Mouse (Mus musculus): ENCODE data around the gene Vrk1.

Vrk1 gene

DNA sequence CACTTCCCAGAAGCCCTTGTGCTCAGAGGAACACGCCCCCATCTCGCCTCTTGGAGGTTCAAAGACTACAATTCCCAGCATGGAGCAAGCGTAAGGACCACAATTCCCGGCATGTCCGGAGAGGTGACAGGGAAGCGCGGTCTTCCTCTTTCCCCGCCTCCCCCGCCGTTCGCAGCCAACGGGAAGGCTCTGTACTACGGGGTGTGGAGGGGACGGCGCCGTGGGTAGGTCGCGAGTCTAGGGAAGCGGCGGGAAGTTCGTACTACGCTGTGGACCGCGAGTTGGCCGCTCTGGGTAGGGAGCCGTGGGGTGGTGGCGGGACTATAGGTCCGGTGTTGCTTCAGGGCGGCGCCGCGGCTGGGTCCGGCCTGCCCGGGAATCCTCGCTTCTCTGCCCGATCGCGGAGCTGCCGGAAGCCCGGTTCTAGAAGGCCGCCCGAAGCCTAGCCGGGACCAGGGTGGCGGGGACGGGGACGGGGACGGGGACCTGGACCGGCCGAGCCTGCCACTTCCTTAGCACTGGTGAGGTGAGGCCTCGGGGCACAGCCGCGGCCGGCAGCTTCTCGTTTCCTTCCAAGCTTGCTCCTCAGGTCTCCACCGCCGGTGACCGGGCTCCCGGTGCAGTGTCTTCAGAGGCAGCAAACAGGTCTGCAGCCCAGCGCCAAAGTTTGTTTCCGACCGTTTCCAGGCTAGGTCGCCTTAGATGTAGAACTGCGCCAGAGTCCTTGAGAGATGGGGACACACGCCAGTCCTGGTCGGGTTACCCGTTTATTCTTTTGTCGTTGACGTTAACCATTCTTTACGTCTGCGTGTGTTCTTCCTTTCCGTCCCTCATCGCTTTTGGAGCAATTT lies at the start of gene Vrk1:
Gene Vrk1 (plus strand): TSS at position 164 of the 851 bp plus-strand sequence.
- peak; percentile 97 to 99 for DNase-seq (ENCODE audit: inconsistent age in 2 of 2, low spot score in 1 of 2)

DNA sequence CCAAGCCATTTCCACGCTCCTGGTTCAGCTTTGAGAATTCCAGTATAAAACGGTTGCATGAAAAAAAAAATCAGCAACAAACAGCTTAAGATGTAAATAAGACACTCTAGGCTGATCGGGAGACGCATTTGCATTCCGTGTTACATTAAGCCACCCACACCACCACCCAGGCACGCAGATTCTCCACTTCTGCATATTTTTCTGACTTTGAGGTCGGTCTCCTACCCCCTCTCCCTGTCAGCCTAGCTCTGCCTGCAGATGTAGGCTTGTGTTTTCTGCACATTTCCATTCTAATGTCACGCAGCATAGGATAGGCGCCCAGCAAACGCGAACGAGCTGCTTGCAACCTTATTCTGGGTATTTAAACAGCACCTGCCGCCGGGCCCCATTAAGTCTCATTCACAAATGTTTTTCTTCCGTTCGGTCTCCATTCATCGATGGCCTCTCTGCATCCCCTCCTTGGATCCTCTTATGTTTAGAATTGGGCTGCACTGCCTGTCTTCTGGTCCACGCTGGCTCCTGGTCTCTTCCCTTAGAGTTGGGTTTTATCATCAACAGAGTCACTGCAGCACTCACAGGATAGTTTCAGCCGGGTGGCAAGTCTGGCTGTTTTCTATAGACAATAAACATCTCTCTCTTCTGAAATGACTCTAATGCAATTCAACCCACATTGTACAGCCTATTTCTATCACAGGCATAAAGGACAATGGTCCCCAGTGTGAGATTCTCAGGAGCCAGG lies 49.3 kb upstream of the Vrk1 start:
- no peak for DNase-seq (ENCODE audit: inconsistent age in 2 of 2, low spot score in 1 of 2)

DNA sequence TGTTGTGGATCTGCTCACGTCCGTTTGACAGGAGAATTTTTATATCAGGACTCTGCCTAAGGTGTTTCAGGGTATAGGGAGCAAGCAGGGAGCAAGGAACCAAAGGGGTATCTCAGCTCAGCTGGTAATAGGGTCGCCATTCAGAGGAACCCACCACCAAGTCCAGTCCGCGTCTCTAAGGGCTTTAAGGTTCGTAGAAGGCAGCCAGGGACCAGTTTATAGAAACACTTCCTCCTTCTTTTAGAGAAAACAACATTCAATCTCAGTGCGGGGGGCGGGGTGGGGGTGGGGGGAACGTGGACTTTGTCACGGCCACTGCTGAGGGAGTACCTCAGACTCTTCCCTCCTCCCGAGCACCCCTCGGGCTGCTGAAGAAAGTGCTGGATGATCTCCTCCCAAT lies 48.4 kb upstream of the Vrk1 start:
- no peak for DNase-seq (ENCODE audit: inconsistent age in 2 of 2, low spot score in 1 of 2)

DNA sequence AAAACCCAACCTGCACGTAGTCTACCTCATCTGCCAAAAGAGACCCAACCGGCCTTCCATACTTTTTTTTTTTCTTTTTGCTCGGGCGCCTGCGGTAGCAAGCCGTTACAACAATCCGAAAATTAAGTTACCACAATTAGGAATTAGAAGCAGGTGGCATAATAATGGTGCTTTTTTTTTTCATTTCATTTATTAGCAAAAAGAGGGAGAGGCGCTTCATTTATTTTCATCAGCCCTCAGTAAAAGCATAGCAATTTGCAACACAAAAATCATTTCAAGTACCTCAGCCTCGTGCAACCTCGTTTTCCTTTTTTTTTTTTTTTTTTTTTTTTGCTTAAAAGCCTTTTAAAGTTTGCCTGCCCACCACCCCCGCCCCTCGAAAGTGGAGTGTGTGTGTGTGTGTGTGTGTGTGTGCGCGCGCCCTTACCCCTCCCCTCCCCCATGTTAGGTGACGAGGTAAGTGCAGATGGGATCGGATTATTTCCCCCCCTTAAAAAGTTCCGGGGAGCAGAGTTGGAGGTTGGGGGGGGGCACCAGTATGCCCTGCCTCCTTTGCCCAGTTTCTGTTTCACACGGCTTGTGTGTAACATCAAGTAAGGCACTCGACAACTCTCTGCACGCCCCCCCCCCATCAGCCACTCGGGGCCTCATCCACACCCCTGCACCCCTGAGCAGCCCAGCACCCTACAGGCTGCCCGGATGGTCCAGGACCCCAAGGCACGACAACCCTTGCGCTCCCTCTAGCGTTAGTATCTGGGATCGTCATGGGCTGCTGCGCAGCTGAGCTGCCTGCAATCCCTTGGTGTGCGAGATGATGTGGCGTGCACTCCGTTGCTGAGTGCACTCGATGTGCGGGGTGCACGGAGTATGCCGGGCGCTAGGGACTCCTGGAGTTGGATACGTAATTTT lies 47.7 kb upstream of the Vrk1 start:
- DNase-seq (ENCODE audit: inconsistent age in 2 of 2, low spot score in 1 of 2), result peak; percentile 89 to 96

DNA sequence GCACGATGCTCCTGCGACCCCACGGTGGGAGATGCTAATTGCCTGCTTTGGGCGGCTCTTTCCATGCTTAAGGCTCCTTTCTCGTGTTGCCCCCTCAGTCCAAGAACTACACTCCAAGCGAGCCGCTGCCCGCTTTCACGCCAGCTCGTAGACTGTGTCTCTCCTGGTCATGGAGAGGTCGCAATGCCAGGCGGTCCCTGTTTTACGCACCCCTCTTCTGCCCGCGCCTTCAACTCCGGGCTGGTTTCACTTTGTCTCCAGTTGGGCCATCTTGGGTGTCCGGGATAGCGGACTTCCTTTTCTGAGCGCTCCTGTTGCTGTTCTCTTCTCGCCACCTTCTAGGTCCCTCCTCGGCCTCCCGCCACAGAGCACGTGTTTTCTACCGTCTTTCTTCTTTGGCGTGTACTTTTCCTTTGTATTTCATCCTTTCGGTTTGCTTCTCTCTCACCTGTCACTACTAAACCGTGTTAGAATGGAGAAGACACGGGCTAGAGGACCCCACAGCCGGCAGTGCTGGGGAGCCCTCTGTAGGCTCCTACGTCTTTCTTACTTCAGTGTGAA lies 46.9 kb upstream of the Vrk1 start:
- DNase-seq (ENCODE audit: inconsistent age in 2 of 2, low spot score in 1 of 2), result no peak

DNA sequence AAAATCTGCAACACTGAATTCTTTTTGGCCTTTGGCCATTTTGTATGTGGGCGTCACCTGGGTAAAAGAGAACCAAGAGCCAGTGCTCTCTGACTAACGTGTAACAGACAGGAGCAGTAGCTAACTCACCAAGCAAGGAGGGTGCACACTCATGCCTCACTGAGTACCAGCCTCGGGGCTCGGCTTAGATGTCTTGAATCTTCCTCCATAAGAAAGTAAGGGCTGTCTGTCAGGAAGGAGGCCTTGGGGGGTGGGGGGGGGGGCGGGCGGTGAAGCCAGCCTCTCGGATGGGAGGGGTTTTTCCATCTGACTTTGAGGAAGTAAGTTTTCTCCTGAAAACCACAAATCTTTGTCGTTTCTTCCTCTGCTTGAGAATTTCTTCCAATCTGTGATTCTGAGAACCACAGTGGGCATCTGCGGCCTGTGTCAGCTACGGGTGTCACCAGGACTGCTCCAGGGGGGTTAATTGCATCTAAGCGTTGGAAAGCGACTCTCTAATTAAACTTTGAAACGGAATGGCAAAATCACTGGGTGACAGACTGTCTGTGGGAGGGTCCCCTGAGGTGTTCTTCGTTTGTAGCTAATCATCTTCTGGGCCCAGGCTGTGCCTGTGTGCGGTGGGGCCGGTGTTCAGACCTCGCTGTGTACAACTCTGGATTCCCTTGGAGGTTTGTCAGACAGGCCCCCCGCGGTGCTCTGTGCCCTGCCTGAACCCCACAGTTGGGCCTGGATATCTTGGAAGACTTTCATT lies 43.0 kb upstream of the Vrk1 start:
- DNase-seq (ENCODE audit: inconsistent age in 2 of 2, low spot score in 1 of 2), result no peak

DNA sequence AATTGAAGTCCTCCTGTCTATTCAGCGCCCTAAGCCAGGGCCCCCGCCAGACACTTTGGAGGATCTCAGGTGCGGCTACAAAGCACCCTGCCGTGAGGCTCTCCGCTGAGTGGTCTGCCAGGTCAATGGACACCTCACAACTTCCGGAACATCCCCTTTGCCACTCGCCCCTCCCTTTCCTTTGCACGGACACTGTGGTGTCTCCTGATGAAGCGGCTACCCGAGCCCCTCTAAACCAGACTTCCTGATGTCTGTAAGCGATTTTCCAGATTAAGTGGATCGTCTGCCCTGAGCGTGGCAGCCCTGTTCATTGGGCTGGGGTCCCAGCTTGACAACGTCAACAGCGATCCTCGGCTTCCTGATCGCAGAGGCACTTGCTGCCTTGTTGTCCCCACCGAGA lies 42.2 kb upstream of the Vrk1 start:
- DNase-seq (ENCODE audit: inconsistent age in 2 of 2, low spot score in 1 of 2), result peak in 1 of 2 experiments; percentile 36

DNA sequence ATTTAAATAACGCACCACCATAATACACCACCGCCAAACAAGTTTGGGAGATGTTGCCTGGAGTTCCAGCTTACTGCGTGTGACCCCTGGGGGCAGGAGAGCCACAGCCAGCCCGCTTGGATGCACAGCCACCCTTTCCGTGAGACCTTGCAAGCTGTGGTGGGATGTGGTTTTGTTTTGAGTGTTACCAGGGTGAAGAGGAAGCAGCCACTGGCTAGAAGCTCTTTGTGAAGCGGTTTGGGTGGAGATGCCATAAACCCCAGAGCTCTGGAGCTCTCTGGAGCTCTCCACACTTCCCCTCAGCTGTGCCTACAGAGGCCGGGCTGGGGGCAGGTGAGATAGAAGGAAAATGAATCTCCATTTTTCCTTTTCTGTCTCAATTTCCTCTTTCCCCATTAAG lies 38.8 kb upstream of the Vrk1 start:
- DNase-seq (ENCODE audit: inconsistent age in 2 of 2, low spot score in 1 of 2), result no peak

DNA sequence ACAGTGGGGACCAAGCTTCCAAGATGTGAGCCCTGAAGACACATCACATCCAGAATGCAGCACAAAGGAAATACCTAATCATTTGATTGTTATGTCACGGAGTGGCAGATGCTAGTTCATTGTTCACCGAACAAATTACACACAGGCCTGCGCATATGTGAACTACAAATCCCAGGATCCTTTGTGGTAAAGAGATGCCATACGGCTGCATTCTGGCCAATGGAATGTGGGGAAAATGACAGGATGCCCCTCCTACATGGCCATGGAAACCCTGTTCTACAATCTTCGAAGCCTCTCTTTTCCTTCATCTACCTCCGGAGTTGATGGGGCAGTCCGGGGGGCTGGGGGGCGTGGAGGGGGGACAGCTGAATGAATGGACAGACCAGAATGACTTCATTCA lies 37.4 kb upstream of the Vrk1 start:
- no peak for DNase-seq (ENCODE audit: inconsistent age in 2 of 2, low spot score in 1 of 2)

DNA sequence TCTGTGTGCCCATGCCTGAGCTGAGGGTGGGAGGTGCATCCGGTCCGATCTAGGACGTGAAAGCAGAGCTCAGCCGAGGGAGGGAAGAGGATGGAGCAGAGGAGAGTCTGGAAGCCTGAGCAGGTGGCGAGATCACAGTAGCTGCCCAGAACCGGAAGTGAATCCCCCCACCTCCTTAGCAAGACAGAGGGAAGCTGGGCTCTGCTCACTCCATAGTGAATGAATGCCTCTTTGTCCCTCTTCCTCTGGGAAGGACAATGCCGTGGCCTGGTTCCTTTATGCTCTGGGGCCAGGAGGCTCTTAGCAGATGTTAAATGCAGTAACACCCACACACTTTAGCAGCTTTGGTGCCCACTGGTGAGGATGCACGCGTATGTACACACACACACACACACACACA lies 36.3 kb upstream of the Vrk1 start:
- no peak for DNase-seq (ENCODE audit: inconsistent age in 2 of 2, low spot score in 1 of 2)

DNA sequence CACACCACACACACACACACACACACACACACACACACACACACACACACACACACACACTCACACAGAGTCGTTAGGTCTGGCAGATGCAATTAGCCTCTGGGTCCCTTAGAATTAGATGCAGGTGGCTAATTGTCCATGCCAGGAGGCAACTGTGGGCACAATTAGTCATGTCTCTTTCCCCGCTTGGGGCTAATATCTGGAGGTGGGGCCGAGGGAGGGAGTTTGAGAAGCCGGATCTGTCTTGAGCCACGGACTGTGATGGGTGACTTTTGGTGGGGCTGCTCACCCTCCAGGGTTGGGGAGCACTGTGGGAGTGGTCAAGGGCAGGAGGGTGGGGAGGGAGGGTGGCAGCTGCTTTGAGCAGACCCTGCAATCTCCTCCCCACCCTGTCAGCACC lies 35.9 kb upstream of the Vrk1 start:
- DNase-seq (ENCODE audit: inconsistent age in 2 of 2, low spot score in 1 of 2), result no peak

DNA sequence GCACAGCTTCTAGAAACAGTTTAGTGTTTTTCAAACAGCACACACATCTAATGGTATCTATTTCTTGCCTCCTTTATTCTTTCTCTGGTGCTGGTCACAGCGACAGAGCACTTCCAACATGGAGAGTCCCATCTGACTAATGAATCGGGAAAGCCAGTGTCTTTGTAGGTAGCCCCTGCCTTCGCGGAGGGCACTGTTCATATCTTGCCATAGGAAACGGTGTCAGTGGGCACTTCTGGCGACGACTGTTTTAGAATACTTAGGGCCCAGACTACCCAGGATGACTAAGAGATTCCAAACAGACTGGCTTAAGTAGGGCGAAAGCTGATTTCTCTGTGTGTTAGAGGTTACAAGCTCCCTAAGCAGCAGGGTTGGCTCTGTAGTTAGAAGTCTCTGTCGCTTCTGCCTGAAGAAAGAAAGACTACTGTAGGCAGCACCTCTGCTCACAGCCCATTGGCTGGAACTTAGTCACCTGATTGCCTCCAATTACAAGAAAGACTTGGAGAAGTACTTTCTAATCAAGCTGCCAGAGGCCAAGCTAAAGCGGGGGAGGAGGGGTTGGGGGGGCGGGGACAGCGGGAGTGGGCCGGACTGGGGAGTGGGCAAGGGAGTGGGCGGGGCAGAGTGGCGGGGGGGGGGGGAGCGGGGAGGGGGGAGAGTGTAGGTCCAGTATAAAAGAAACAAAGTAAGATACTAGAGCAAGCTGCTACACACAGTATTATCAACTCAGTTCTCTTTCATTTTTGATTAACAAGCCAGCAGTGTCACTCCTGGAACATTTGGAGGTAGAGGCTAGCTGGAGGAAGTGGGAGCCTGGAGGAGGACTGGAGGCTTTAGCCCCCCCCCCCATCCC lies 28.7 kb upstream of the Vrk1 start:
- peak; percentile 52 to 82 for DNase-seq (ENCODE audit: inconsistent age in 2 of 2, low spot score in 1 of 2)

DNA sequence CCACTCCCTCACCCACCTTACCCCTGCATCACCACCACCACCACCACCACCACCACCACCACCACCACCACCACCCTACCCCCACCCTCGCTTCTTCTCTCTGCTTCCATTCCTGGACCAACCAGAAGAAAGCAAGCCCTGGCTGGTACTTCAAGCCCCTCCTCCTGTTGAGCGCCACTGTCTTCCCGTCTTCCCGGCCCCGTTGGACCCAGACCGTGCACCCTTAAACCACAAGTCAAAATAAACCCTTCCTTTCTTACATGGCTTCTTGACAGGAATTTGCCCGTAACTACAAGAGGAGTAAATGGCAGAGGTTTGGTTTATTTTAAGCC lies 28.1 kb upstream of the Vrk1 start:
- no peak for DNase-seq (ENCODE audit: inconsistent age in 2 of 2, low spot score in 1 of 2)

DNA sequence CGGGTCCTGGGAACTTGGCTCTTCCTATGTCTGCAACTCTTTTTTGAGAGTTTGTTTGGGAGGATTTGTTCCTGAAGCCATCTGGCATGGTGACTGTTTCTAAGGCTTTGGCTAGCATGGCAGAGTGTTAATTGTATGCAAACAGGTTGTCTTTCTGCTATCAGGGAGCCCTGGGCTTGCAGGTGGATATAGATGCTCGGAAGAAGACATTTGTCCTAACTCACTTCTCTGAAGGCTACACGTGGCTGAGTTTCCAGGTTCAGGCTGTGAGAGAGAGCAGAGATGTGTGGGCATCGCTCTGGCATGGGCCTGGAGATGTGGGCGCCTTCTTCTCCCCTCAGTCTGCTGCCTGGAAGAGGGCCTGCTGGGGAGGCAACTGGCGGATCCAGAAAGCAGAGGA lies 27.4 kb upstream of the Vrk1 start:
- DNase-seq (ENCODE audit: inconsistent age in 2 of 2, low spot score in 1 of 2), result no peak

DNA sequence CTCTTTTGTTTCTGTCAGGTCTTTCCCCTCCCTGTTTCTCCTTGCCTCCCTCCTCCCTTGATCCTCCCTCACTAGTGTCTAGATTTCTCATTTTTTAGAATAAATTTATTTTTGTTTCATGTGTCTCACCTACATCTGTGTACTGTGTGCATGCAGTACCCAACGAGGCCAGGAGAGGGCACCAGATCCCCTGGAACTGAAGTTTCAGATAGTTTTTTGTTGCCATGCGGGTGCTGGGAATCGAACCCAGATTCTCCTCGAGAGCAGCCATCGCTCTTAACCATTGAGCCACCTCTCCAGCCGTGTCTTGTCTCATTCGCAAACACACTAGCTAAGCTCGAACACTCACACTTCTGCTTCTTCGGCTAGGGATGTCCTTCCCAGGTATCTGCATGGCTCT lies 26.5 kb upstream of the Vrk1 start:
- no peak for DNase-seq (ENCODE audit: inconsistent age in 2 of 2, low spot score in 1 of 2)

DNA sequence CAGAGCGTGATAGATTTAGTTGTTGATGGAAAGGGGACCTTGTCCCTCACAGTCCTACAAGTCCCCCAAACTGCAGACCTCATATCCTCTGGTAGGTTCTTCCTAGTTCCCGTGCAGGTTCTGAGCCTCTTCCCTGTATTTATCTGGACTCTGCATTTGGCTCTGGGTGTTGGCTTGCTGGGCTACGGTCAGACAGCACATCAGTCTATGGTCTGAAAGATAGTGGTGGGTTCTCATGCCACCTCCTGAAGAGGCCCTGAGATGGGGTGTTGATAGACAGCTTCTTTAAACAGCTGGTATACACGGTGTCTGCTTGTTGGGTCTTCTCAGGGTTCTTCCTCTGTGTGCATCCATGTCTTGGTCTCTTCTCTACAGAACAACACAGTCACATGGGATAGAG lies 21.6 kb upstream of the Vrk1 start:
- no peak for DNase-seq (ENCODE audit: inconsistent age in 2 of 2, low spot score in 1 of 2)

DNA sequence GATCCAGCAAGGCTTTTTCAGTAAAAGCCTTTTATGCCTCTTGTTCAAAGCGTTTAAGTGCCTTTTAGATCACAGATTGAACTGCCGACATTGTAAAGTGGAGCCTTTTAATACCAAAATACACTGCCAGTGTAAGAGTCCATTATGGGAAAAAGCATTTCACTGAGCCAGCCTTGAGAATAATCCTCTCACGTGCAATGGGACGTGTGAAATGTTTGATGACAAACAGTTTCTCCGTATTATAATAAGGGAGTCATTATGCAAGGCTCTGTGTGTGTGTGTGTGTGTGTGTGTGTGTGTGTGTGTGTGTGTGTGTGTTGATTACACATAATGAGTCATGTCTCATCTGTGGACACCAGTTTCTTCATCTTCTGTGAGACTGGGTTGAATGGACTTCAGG lies 17.3 kb upstream of the Vrk1 start:
- peak in 1 of 2 experiments; percentile 80 for DNase-seq (ENCODE audit: inconsistent age in 2 of 2, low spot score in 1 of 2)

DNA sequence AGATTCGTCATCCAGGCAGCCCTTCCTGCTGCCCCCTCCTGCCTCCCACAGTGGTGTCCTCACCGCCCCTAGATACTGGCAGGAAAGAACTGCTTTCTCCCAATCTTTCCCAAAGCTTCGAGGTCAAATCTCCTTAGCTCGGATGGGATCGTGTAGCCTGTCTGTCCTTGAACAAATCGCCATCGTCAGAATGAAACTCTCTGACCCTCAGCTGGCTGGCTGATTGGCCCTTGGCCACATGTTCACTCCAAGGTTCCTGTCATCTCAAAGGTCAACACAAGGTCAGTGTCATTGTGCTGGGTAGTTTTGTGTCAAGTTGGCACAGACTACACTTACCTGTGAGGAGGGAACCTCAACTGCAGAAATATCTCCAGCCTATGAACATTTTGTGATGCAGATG lies 16.7 kb upstream of the Vrk1 start:
- peak; percentile 72 to 87 for DNase-seq (ENCODE audit: inconsistent age in 2 of 2, low spot score in 1 of 2)

DNA sequence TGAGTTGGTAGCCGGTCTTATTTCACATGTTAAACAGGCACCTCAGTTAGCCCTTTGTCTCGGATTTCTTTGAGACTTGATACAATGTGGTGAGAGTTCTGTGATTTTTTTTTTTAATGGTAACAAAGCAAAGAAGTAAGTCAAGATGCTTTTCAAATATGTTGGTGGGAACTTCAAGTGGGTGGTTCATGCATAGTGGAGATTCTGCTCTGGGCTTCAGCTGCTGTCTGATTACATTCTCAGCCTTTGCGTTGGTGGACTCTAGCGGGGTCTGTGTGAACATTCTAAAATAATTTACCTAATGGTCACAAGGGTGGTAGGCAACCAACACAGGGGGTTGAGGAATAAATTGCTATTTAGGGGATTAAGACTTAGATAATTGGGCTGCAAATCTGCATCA lies 14.1 kb upstream of the Vrk1 start:
- DNase-seq (ENCODE audit: inconsistent age in 2 of 2, low spot score in 1 of 2), result no peak
